Mouse (Mus musculus): ENCODE data around the gene Asxl2.

DNA sequence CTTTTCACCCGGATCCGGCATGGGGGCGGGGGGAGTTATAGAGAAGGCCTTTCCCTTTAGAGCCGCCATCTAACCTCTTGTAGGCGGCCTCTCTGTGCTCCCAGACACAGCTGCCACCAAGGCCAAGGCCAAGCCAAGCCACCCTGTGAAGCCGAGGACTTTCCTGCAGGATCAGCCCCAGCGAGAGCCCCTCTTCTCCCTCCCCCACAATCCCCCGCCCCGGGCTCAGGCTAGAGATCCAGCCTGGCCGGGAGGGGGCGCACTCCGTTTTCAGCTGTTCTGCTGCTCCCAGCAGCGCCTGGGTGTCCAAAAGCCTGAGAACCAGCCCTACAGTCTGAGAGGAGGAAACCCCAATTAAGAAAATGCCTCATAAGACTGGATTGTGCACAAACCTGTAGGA lies 123.6 kb downstream of the Asxl2 start:
- no peak for TF ChIP-seq POLR2A (IDR thresholded peaks at IDR 0.05; ENCODE audit: control insufficient read depth, extremely low read depth, insufficient read depth, low read length, poor library complexity)
- no peak for TF ChIP-seq CTCF (IDR thresholded peaks at IDR 0.05; ENCODE audit: borderline replicate concordance, control insufficient read depth, extremely low read depth, insufficient read depth, low read length, poor library complexity)
